Mouse (Mus musculus): Measurements from ENCODE around the gene Emc9. TPM values are rescaled to one million over a fixed set of nuclear protein-coding genes. Genes with fewer than 3 reads are reported as not detected.

Gene Emc9
- polyA plus RNA-seq, 1 experiment from 2014 or later, result 14.8 TPM

GRCm38 (mm10) chr14:55576376-55576775 is 8.7 kb downstream of the Emc9 start:
- Histone ChIP-seq H3K9me3 (no peaks in the 10 kb centered on the region), H3K4me3 (peak overlapping the region; percentile 53), H3K4me1 (peaks cover 54% of the 10 kb centered on the region), H3K27me3 (replicated peaks) (no peaks in the 10 kb centered on the region), H3K9ac (peak overlapping the region; percentile 84), H3K36me3 (peaks cover 19% of the 10 kb centered on the region), H3K27ac (replicated peaks) (peak overlapping the region; percentile 98), H3K4me2 (peak overlapping the region; percentile 72)
- 46% methylated on average over 16 of the region's 16 CpGs for WGBS
- no peak for ATAC-seq (ENCODE audit: extremely low read depth, insufficient number of reproducible peaks, low FRiP score, low TSS enrichment)

- WGBS, result 31% methylated on average over 13 of the region's 13 CpGs
- H3K9ac ChIP-seq, result peak overlapping the region; percentile 84
- H3K27ac ChIP-seq (replicated peaks), result peak overlapping the region; percentile 98
- ATAC-seq (ENCODE audit: extremely low read depth, insufficient number of reproducible peaks, low FRiP score, low TSS enrichment), result no peak
- H3K36me3 ChIP-seq, result peaks cover 14% of the 10 kb centered on the region
- peak overlapping the region; percentile 72 for H3K4me2 ChIP-seq
- H3K4me1 ChIP-seq, result peaks cover 58% of the 10 kb centered on the region
- H3K9me3 ChIP-seq, result no peaks in the 10 kb centered on the region
- peak overlapping the region; percentile 53 for H3K4me3 ChIP-seq
- H3K27me3 ChIP-seq (replicated peaks), result no peaks in the 10 kb centered on the region
Measured at GRCm38 (mm10) chr14:55575711-55576110, 9.4 kb downstream of the Emc9 start.

- Histone ChIP-seq H3K4me3 (peak within 1 kb of the TSS; percentile 53), H3K27ac (replicated peaks) (peak within 1 kb of the TSS; percentile 98), H3K4me2 (peak within 1 kb of the TSS; percentile 72), H3K4me1 (peaks cover 62% of the 10 kb centered on the region), H3K27me3 (replicated peaks) (no peaks in the 10 kb centered on the region), H3K9ac (peak within 1 kb of the TSS; percentile 84), H3K36me3 (peaks cover 14% of the 10 kb centered on the region), H3K9me3 (no peaks in the 10 kb centered on the region)
- ATAC-seq (ENCODE audit: extremely low read depth, insufficient number of reproducible peaks, low FRiP score, low TSS enrichment), result peak; percentile 27; the same call in 1 of the 2 replicates
- WGBS, result 32% methylated on average over 8 of the region's 8 CpGs
Measured at GRCm38 (mm10) chr14:55575302-55575701, 9.8 kb downstream of the Emc9 start, which contains the start of gene Fitm1. Gene Fitm1, plus strand, starts transcription at chr14:55575617.

GRCm38 (mm10) chr14:55571760-55572159 is 13.3 kb downstream of the Emc9 start:
- no peak overlapping the region for H3K9ac ChIP-seq
- ATAC-seq (ENCODE audit: extremely low read depth, insufficient number of reproducible peaks, low FRiP score, low TSS enrichment), result no peak
- H3K27me3 ChIP-seq (replicated peaks), result no peaks in the 10 kb centered on the region
- H3K36me3 ChIP-seq, result peaks cover 41% of the 10 kb centered on the region
- no peak overlapping the region for H3K4me3 ChIP-seq
- no peaks in the 10 kb centered on the region for H3K9me3 ChIP-seq
- no peak overlapping the region for H3K4me2 ChIP-seq
- H3K27ac ChIP-seq (replicated peaks), result no peak overlapping the region
- H3K4me1 ChIP-seq, result peaks cover 48% of the 10 kb centered on the region

GRCm38 (mm10) chr14:55570588-55570987 is 14.5 kb downstream of the Emc9 start:
- Histone ChIP-seq H3K36me3 (peaks cover 53% of the 10 kb centered on the region), H3K4me2 (no peak overlapping the region), H3K9ac (no peak overlapping the region), H3K27ac (replicated peaks) (peak overlapping the region; percentile 48), H3K27me3 (replicated peaks) (no peaks in the 10 kb centered on the region), H3K4me3 (no peak overlapping the region), H3K9me3 (no peaks in the 10 kb centered on the region), H3K4me1 (peaks cover 36% of the 10 kb centered on the region)
- ATAC-seq (ENCODE audit: extremely low read depth, insufficient number of reproducible peaks, low FRiP score, low TSS enrichment), result no peak
- 72% methylated on average over 2 of the region's 2 CpGs for WGBS

GRCm38 (mm10) chr14:55567496-55567895 is 17.6 kb downstream of the Emc9 start:
- Histone ChIP-seq H3K4me2 (no peak overlapping the region), H3K36me3 (peaks cover 83% of the 10 kb centered on the region)
- WGBS, result 82% methylated on average over 3 of the region's 3 CpGs

GRCm38 (mm10) chr14:55565748-55566147 is 19.4 kb downstream of the Emc9 start:
- Histone ChIP-seq H3K4me3 (no peak overlapping the region), H3K27me3 (replicated peaks) (no peaks in the 10 kb centered on the region), H3K27ac (replicated peaks) (no peak overlapping the region), H3K36me3 (peaks cover 85% of the 10 kb centered on the region), H3K9me3 (no peaks in the 10 kb centered on the region), H3K9ac (no peak overlapping the region), H3K4me2 (no peak overlapping the region), H3K4me1 (peaks cover 26% of the 10 kb centered on the region)
- ATAC-seq (ENCODE audit: extremely low read depth, insufficient number of reproducible peaks, low FRiP score, low TSS enrichment), result no peak
- 89% methylated on average over 3 of the region's 3 CpGs for WGBS

More at GRCm38 (mm10) chr14:55567496-55567895, 17.6 kb downstream of the Emc9 start:
- Histone ChIP-seq H3K4me3 (no peak overlapping the region), H3K9ac (no peak overlapping the region), H3K27me3 (replicated peaks) (no peaks in the 10 kb centered on the region), H3K9me3 (no peaks in the 10 kb centered on the region), H3K27ac (replicated peaks) (no peak overlapping the region), H3K4me1 (peaks cover 20% of the 10 kb centered on the region)
- ATAC-seq (ENCODE audit: extremely low read depth, insufficient number of reproducible peaks, low FRiP score, low TSS enrichment), result no peak

- Histone ChIP-seq H3K4me1 (peaks cover 20% of the 10 kb centered on the region), H3K27me3 (replicated peaks) (no peaks in the 10 kb centered on the region), H3K36me3 (peaks cover 60% of the 10 kb centered on the region), H3K27ac (replicated peaks) (no peak overlapping the region), H3K4me3 (no peak overlapping the region), H3K4me2 (no peak overlapping the region), H3K9me3 (no peaks in the 10 kb centered on the region), H3K9ac (no peak overlapping the region)
- ATAC-seq (ENCODE audit: extremely low read depth, insufficient number of reproducible peaks, low FRiP score, low TSS enrichment), result no peak
- WGBS, result 86% methylated on average over 11 of the region's 11 CpGs
Measured at GRCm38 (mm10) chr14:55563249-55563648, 21.9 kb downstream of the Emc9 start.

GRCm38 (mm10) chr14:55561860-55562259 is 23.2 kb downstream of the Emc9 start:
- Histone ChIP-seq H3K36me3 (peaks cover 46% of the 10 kb centered on the region), H3K9ac (no peak overlapping the region), H3K4me1 (peaks cover 27% of the 10 kb centered on the region), H3K27me3 (replicated peaks) (no peaks in the 10 kb centered on the region), H3K9me3 (no peaks in the 10 kb centered on the region), H3K27ac (replicated peaks) (no peak overlapping the region), H3K4me3 (no peak overlapping the region), H3K4me2 (peak overlapping the region; percentile 78; the same call in 1 of the 2 replicates)
- 87% methylated on average over 10 of the region's 10 CpGs for WGBS
- no peak for ATAC-seq (ENCODE audit: extremely low read depth, insufficient number of reproducible peaks, low FRiP score, low TSS enrichment)

GRCm38 (mm10) chr14:55560202-55561073 is 24.7 kb downstream of the Emc9 start, which contains the start of gene A730061H03Rik:
Gene A730061H03Rik, minus strand, starts transcription at chr14:55560406.
- H3K36me3 ChIP-seq, result peaks cover 32% of the 10 kb centered on the region
- H3K9ac ChIP-seq, result peak within 1 kb of the TSS; percentile 89
- peak within 1 kb of the TSS; percentile 69 for H3K4me3 ChIP-seq
- peak within 1 kb of the TSS; percentile 99 for H3K27ac ChIP-seq (replicated peaks)
- H3K4me1 ChIP-seq, result peaks cover 30% of the 10 kb centered on the region
- ATAC-seq (ENCODE audit: extremely low read depth, insufficient number of reproducible peaks, low FRiP score, low TSS enrichment), result peak; percentile 92
- under 1% methylated on average over 51 of the region's 51 CpGs for WGBS
- H3K9me3 ChIP-seq, result no peaks in the 10 kb centered on the region
- H3K4me2 ChIP-seq, result peak within 1 kb of the TSS; percentile 78
- H3K27me3 ChIP-seq (replicated peaks), result no peaks in the 10 kb centered on the region

GRCm38 (mm10) chr14:55559799-55560201 is 25.3 kb downstream of the Emc9 start, which contains the start of gene Dcaf11:
Gene Dcaf11, plus strand, starts transcription at chr14:55560006.
- Histone ChIP-seq H3K4me1 (peaks cover 30% of the 10 kb centered on the region), H3K36me3 (peaks cover 26% of the 10 kb centered on the region), H3K9me3 (no peaks in the 10 kb centered on the region), H3K9ac (peak within 1 kb of the TSS; percentile 89), H3K4me3 (peak within 1 kb of the TSS; percentile 69), H3K4me2 (peak within 1 kb of the TSS; percentile 78), H3K27me3 (replicated peaks) (no peaks in the 10 kb centered on the region), H3K27ac (replicated peaks) (peak within 1 kb of the TSS; percentile 99)
- under 1% methylated on average over 27 of the region's 27 CpGs for WGBS
- peak; percentile 67 for ATAC-seq (ENCODE audit: extremely low read depth, insufficient number of reproducible peaks, low FRiP score, low TSS enrichment)

Data from heart, embryonic 13.5 days (tissue).